ENCODE assay signal across 8 mouse cellular contexts in the genomic region with DNA sequence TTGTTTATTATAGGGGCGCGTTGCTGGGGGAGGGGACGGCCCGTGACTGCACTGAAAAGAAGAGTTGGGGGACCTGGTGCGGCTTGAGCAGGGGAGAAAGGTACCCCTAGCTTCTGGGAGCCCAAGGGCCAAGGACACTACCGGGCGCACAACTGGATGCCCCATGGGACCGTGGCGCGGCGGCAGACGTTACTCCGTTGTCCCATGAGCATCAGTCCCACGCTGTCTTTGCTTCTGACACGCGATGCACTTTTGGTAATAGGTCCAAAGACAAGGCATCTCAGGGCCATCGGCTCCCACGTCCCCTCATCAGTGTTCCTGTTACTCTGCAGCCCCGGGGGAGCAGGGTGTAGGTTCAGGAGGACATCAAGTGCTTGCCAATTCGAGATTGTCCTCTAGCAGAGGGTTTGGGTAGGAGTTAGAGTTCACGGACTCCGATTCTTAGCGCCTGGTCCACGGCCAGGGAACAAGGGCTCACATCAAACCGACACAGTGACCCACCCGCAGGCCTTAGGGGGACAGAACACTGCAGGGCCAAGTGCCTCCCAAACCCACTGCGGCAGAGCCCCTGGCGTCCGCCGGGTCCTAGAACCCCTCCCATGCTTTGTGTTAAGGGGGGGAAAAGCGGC. TPM values are rescaled to one million over a fixed set of nuclear protein-coding genes. Genes with fewer than 3 reads are reported as not detected.
DNase-seq lines count a peak whose midpoint lies in the region; ATAC-seq and TF ChIP-seq lines count a peak whose summit lies in the region.

No protein-coding gene starts in this region.

- peak overlapping the region; percentile 74 for H3K4me2 ChIP-seq in intestine, postnatal 0 days (replicated peaks; ENCODE audit: low read depth)
- peak overlapping the region; percentile 98 for H3K4me2 ChIP-seq in liver, embryonic 16.5 days (ENCODE audit: low read depth, low read length)
- peak overlapping the region; percentile 94 for H3K4me2 ChIP-seq in neural tube, embryonic 15.5 days

- H3K27ac ChIP-seq in embryonic facial prominence, embryonic 10.5 days (replicated peaks): peak overlapping the region; percentile 97
- H3K27ac ChIP-seq in intestine, postnatal 0 days (ENCODE audit: low read depth, low read length): peak overlapping the region; percentile 80
- peak overlapping the region; percentile 34 for H3K27ac ChIP-seq in liver, embryonic 16.5 days (ENCODE audit: low read length)
- H3K27ac ChIP-seq in neural tube, embryonic 15.5 days (replicated peaks): peak overlapping the region; percentile 98

- H3K9ac ChIP-seq in intestine, postnatal 0 days (ENCODE audit: low read depth, low read length): peak overlapping the region; percentile 59
- peak overlapping the region; percentile 55 for H3K9ac ChIP-seq in liver, embryonic 16.5 days (ENCODE audit: low read depth, low read length)
- peak overlapping the region; percentile 75 for H3K9ac ChIP-seq in neural tube, embryonic 15.5 days (replicated peaks)

- no peak for ATAC-seq in intestine, postnatal 0 days
- ATAC-seq in liver, embryonic 16.5 days (ENCODE audit: low read depth): peak; percentile 7
- peak; percentile 58 for ATAC-seq in neural tube, embryonic 15.5 days (ENCODE audit: low FRiP score)

- H3K4me1 ChIP-seq in embryonic facial prominence, embryonic 10.5 days: peaks cover 60% of the 10 kb centered on the region
- H3K4me1 ChIP-seq in intestine, postnatal 0 days (replicated peaks; ENCODE audit: control insufficient read depth, insufficient read depth, low read length): 0 out of 2 replicates have a peak, but pooled peaks cover 3% of the 10 kb centered on the region
- H3K4me1 ChIP-seq in liver, embryonic 16.5 days (ENCODE audit: control insufficient read depth, low read depth, low read length): peaks cover 24% of the 10 kb centered on the region
- peaks cover 44% of the 10 kb centered on the region for H3K4me1 ChIP-seq in neural tube, embryonic 15.5 days

- whole genome bisulfite sequencing in embryonic facial prominence, embryonic 10.5 days: under 1% methylated on average over 31 of the region's 31 CpGs
- WGBS in intestine, postnatal 0 days: under 1% methylated on average over 31 of the region's 31 CpGs
- under 1% methylated on average over 31 of the region's 31 CpGs for WGBS in liver, embryonic 16.5 days (ENCODE audit: insufficient replicate concordance)
- under 1% methylated on average over 31 of the region's 31 CpGs for WGBS in neural tube, embryonic 15.5 days

- H3K9me3 ChIP-seq in embryonic facial prominence, embryonic 10.5 days: no peaks in the 10 kb centered on the region
- no peaks in the 10 kb centered on the region for H3K9me3 ChIP-seq in intestine, postnatal 0 days (ENCODE audit: control insufficient read depth)
- H3K9me3 ChIP-seq in liver, embryonic 16.5 days (replicated peaks; ENCODE audit: control insufficient read depth, low read length): no peaks in the 10 kb centered on the region
- H3K9me3 ChIP-seq in neural tube, embryonic 15.5 days (replicated peaks): no peaks in the 10 kb centered on the region

- H3K27me3 ChIP-seq in embryonic facial prominence, embryonic 10.5 days (replicated peaks; ENCODE audit: low read depth, poor library complexity, severe bottlenecking): peaks cover 11% of the 10 kb centered on the region
- H3K27me3 ChIP-seq in intestine, postnatal 0 days (replicated peaks; ENCODE audit: control insufficient read depth, insufficient read depth, low read length): no peaks in the 10 kb centered on the region
- H3K27me3 ChIP-seq in liver, embryonic 16.5 days (ENCODE audit: control insufficient read depth, insufficient read depth, low read depth, low read length): peaks cover 29% of the 10 kb centered on the region
- no peaks in the 10 kb centered on the region for H3K27me3 ChIP-seq in neural tube, embryonic 15.5 days (replicated peaks)

- TF ChIP-seq CTCF in intestine, postnatal 0 days (IDR thresholded peaks at IDR 0.05; ENCODE audit: low read depth): no peak

- peak; percentile 43 to 48 for DNase-seq in B cell, adult 2 months
- peak; percentile 83 for DNase-seq in MN1 (ENCODE audit: low spot score)
- peak; percentile 85 for DNase-seq in embryonic facial prominence, embryonic 10.5 days (ENCODE audit: low spot score)
- peak; percentile 99 for DNase-seq in heart, adult 11 months
- no peak for DNase-seq in urinary bladder, adult 18-20 months (ENCODE audit: low spot score in 2 of 2)

- H3K36me3 ChIP-seq in embryonic facial prominence, embryonic 10.5 days (replicated peaks): peaks cover 14% of the 10 kb centered on the region
- peaks cover 9% of the 10 kb centered on the region; the same call in 1 of the 2 replicates for H3K36me3 ChIP-seq in intestine, postnatal 0 days (ENCODE audit: control insufficient read depth, insufficient read depth)
- no peaks in the 10 kb centered on the region for H3K36me3 ChIP-seq in liver, embryonic 16.5 days (ENCODE audit: control insufficient read depth, insufficient read depth)
- no peaks in the 10 kb centered on the region for H3K36me3 ChIP-seq in neural tube, embryonic 15.5 days

- H3K4me3 ChIP-seq in embryonic facial prominence, embryonic 10.5 days: peak overlapping the region; percentile 88
- H3K4me3 ChIP-seq in intestine, postnatal 0 days (ENCODE audit: low read depth, low read length): peak overlapping the region; percentile 69
- H3K4me3 ChIP-seq in liver, embryonic 16.5 days (ENCODE audit: low read depth, low read length): peak overlapping the region; percentile 73
- H3K4me3 ChIP-seq in neural tube, embryonic 15.5 days (replicated peaks): peak overlapping the region; percentile 69

RNA-seq across cellular contexts. Expression of a gene that starts 0.6 kb away (rescaled TPM):
- 35.9 and 42.0 TPM in 2 replicates for polyA plus RNA-seq in embryonic facial prominence, embryonic 10.5 days (2016; fragmentation: Nextera tagmentation; extraction: Ambion mirVana)
- polyA plus RNA-seq in intestine, postnatal 0 days (2015; fragmentation: Nextera tagmentation; extraction: Ambion mirVana): 11.5 and 17.8 TPM in 2 replicates
- 5.0 and 6.8 TPM in 2 replicates for polyA plus RNA-seq in liver, embryonic 16.5 days (2015; fragmentation: Nextera tagmentation; extraction: Ambion mirVana)
- polyA plus RNA-seq in neural tube, embryonic 15.5 days (2015; fragmentation: Nextera tagmentation; extraction: Ambion mirVana): 80.8 and 91.6 TPM in 2 replicates

RNA-seq across cellular contexts. Expression of a gene that starts 50.3 kb away (rescaled TPM):
- 35.8 and 41.8 TPM in 2 replicates for polyA plus RNA-seq in embryonic facial prominence, embryonic 10.5 days (2016; fragmentation: Nextera tagmentation; extraction: Ambion mirVana)
- polyA plus RNA-seq in intestine, postnatal 0 days (2015; fragmentation: Nextera tagmentation; extraction: Ambion mirVana): 28.7 TPM in 2 replicates
- 16.0 and 16.7 TPM in 2 replicates for polyA plus RNA-seq in liver, embryonic 16.5 days (2015; fragmentation: Nextera tagmentation; extraction: Ambion mirVana)
- 45.4 and 47.3 TPM in 2 replicates for polyA plus RNA-seq in neural tube, embryonic 15.5 days (2015; fragmentation: Nextera tagmentation; extraction: Ambion mirVana)

RNA-seq across cellular contexts. Expression of a gene that starts 50.7 kb away (rescaled TPM):
- 104 and 109 TPM in 2 replicates for polyA plus RNA-seq in embryonic facial prominence, embryonic 10.5 days (2016; fragmentation: Nextera tagmentation; extraction: Ambion mirVana)
- polyA plus RNA-seq in intestine, postnatal 0 days (2015; fragmentation: Nextera tagmentation; extraction: Ambion mirVana): 98.4 and 100 TPM in 2 replicates
- polyA plus RNA-seq in liver, embryonic 16.5 days (2015; fragmentation: Nextera tagmentation; extraction: Ambion mirVana): 34.9 and 37.9 TPM in 2 replicates
- 106 TPM in 2 replicates for polyA plus RNA-seq in neural tube, embryonic 15.5 days (2015; fragmentation: Nextera tagmentation; extraction: Ambion mirVana)

Comparison
In these comparisons a context has a peak if more than half of its experiments do, and no peak if none do; other contexts are left out.
1. DNase-seq: peak in B cell, adult 2 months (2 of 2), MN1 (single experiment), embryonic facial prominence, embryonic 10.5 days (single experiment) and heart, adult 11 months (single experiment); none in urinary bladder, adult 18-20 months (0 of 2).
2. H3K27ac ChIP-seq: peak in every context shown above with its lines; median percentile 98 in neural tube, embryonic 15.5 days; 97 in embryonic facial prominence, embryonic 10.5 days; 80 in intestine, postnatal 0 days; 34 in liver, embryonic 16.5 days.
3. Peak in every context shown above with its lines, with median percentiles within 50 percentile points of each other: H3K4me3 ChIP-seq, H3K4me2 ChIP-seq and H3K9ac ChIP-seq.